In genomic region chr8:105943321-105943739, GRCm38 (mm10) we compare ENCODE assay signal across 11 mouse cellular contexts. TPM values are rescaled to one million over a fixed set of nuclear protein-coding genes. Genes with fewer than 3 reads are reported as not detected.
DNase-seq lines count a peak whose midpoint lies in the region; ATAC-seq and TF ChIP-seq lines count a peak whose summit lies in the region.
"Had no signal": no experiment of that assay in that cellular context is flagged by ENCODE, and none has a peak within 500 bp of the region (broad histone marks: within the 10 kb centered on the region; RNA-seq: fewer than 3 reads in every experiment).

Gene Lcat, minus strand, starts transcription at chr8:105943382.

- H3K9me3 ChIP-seq in hindbrain, embryonic 14.5 days (ENCODE audit: control insufficient read depth, low read length), result no peaks in the 10 kb centered on the region
- no peaks in the 10 kb centered on the region for H3K9me3 ChIP-seq in hindbrain, embryonic 11.5 days (ENCODE audit: control insufficient read depth, low read length)
- H3K9me3 ChIP-seq in liver, embryonic 12.5 days (replicated peaks), result no peaks in the 10 kb centered on the region
- H3K9me3 ChIP-seq: megakaryocyte, embryonic 14.5 days had no signal

- H3K4me2 ChIP-seq in hindbrain, embryonic 14.5 days (replicated peaks), result no peak within 1 kb of the TSS
- H3K4me2 ChIP-seq in hindbrain, embryonic 11.5 days (replicated peaks; ENCODE audit: low read depth, low read length), result no peak within 1 kb of the TSS
- H3K4me2 ChIP-seq in liver, embryonic 12.5 days, result peak within 1 kb of the TSS; percentile 33

- TF ChIP-seq CTCF in layer of hippocampus, adult 2 months (conservative IDR thresholded peaks at IDR 0.05), result no peak

- no peak within 1 kb of the TSS for H3K27ac ChIP-seq in hindbrain, embryonic 14.5 days
- H3K27ac ChIP-seq in hindbrain, embryonic 11.5 days (ENCODE audit: low read depth, low read length), result no peak within 1 kb of the TSS
- peak within 1 kb of the TSS; percentile 77 for H3K27ac ChIP-seq in layer of hippocampus, adult 2 months
- H3K27ac ChIP-seq in liver, embryonic 12.5 days, result peak within 1 kb of the TSS; percentile 42; the same call in 1 of the 2 replicates

- WGBS in hindbrain, embryonic 14.5 days, result 57% methylated on average over 7 of the region's 8 CpGs
- WGBS in hindbrain, embryonic 11.5 days, result 57% methylated on average over 7 of the region's 8 CpGs
- WGBS in liver, embryonic 12.5 days (ENCODE audit: insufficient replicate concordance), result 57% methylated on average over 7 of the region's 8 CpGs

- ATAC-seq in cerebellum, adult (ENCODE audit: insufficient number of reproducible peaks, low FRiP score, low TSS enrichment), result peak; percentile 50; the same call in 1 of the 2 replicates
- peak; percentile 47; the same call in 1 of the 2 replicates for ATAC-seq in hindbrain, embryonic 14.5 days (ENCODE audit: low FRiP score)
- ATAC-seq in hindbrain, embryonic 11.5 days (ENCODE audit: low FRiP score), result no peak
- ATAC-seq in liver, embryonic 12.5 days, result peak; percentile 64

- H3K4me3 ChIP-seq in hindbrain, embryonic 14.5 days (replicated peaks; ENCODE audit: low read length), result no peak within 1 kb of the TSS
- no peak within 1 kb of the TSS for H3K4me3 ChIP-seq in hindbrain, embryonic 11.5 days (ENCODE audit: low read depth, low read length)
- H3K4me3 ChIP-seq in layer of hippocampus, adult 2 months, result peak within 1 kb of the TSS; percentile 27; the same call in 1 of the 2 replicates
- peak within 1 kb of the TSS; percentile 30 for H3K4me3 ChIP-seq in liver, embryonic 12.5 days
- H3K4me3 ChIP-seq: megakaryocyte, embryonic 14.5 days had no signal

- H3K36me3 ChIP-seq in hindbrain, embryonic 14.5 days (replicated peaks; ENCODE audit: control insufficient read depth, insufficient read depth), result no peaks in the 10 kb centered on the region
- no peaks in the 10 kb centered on the region; the same call in 1 of the 2 replicates for H3K36me3 ChIP-seq in hindbrain, embryonic 11.5 days (ENCODE audit: control insufficient read depth, insufficient read depth, low read length)
- H3K36me3 ChIP-seq in liver, embryonic 12.5 days, result peaks cover 87% of the 10 kb centered on the region

- H3K27me3 ChIP-seq in hindbrain, embryonic 14.5 days (ENCODE audit: control insufficient read depth, insufficient read depth, low read length), result no peaks in the 10 kb centered on the region
- H3K27me3 ChIP-seq in hindbrain, embryonic 11.5 days (ENCODE audit: control insufficient read depth, insufficient read depth, low read length), result no peaks in the 10 kb centered on the region
- no peaks in the 10 kb centered on the region for H3K27me3 ChIP-seq in liver, embryonic 12.5 days (replicated peaks)
- H3K27me3 ChIP-seq: megakaryocyte, embryonic 14.5 days had no signal

- 0 out of 2 replicates have a peak, but pooled peaks cover 4% of the 10 kb centered on the region for H3K4me1 ChIP-seq in hindbrain, embryonic 14.5 days (replicated peaks; ENCODE audit: control insufficient read depth, insufficient read depth, low read length)
- H3K4me1 ChIP-seq in hindbrain, embryonic 11.5 days (replicated peaks; ENCODE audit: control insufficient read depth, insufficient read depth, low read length), result no peaks in the 10 kb centered on the region
- peaks cover 29% of the 10 kb centered on the region for H3K4me1 ChIP-seq in liver, embryonic 12.5 days

- no peak within 1 kb of the TSS for H3K9ac ChIP-seq in hindbrain, embryonic 14.5 days
- no peak within 1 kb of the TSS for H3K9ac ChIP-seq in hindbrain, embryonic 11.5 days (ENCODE audit: low read depth, low read length)
- H3K9ac ChIP-seq in liver, embryonic 12.5 days, result peak within 1 kb of the TSS; percentile 4; the same call in 1 of the 2 replicates

- no peak for DNase-seq in cerebellum, postnatal 14 days
- no peak for DNase-seq in hindbrain, embryonic 14.5 days (ENCODE audit: low spot score)
- DNase-seq in hindbrain, embryonic 11.5 days (ENCODE audit: low spot score), result no peak
- DNase-seq in layer of hippocampus, adult 2 months (ENCODE audit: low spot score in 2 of 2), result peak; percentile 48 to 65
- no peak for DNase-seq in thymus, postnatal 0 days (ENCODE audit: low spot score)
- no peak for DNase-seq in urinary bladder, postnatal 14 days (ENCODE audit: low spot score)
- DNase-seq: heart, postnatal 14 days; kidney, postnatal 4 days had no signal

RNA-seq across cellular contexts. Expression of gene Lcat, which starts in this region (rescaled TPM):
- polyA plus RNA-seq in hindbrain, embryonic 14.5 days (2014; fragmentation: Nextera tagmentation; extraction: Ambion mirVana), result 3.2 and 3.3 TPM in 2 replicates
- 0.54 and 0.73 TPM in 2 replicates for polyA plus RNA-seq in hindbrain, embryonic 11.5 days (2014; fragmentation: Nextera tagmentation; extraction: Ambion mirVana)
- total RNA-seq in layer of hippocampus, adult 2 months (2021), result 10 to 100 TPM; 37.6 to 40.6 TPM
- polyA plus RNA-seq in liver, embryonic 12.5 days (2016; fragmentation: Nextera tagmentation; extraction: Ambion mirVana), result 26.3 and 29.2 TPM in 2 replicates
- 0.40 and 0.62 TPM in 2 replicates for polyA plus RNA-seq in thymus, postnatal 0 days (2015; fragmentation: Nextera tagmentation; extraction: Ambion mirVana)

Comparison
In these comparisons a context has a peak if more than half of its experiments do, and no peak if none do; other contexts are left out.
1. DNase-seq: peak in layer of hippocampus, adult 2 months (2 of 2); none in cerebellum, postnatal 14 days (0 of 2), hindbrain, embryonic 14.5 days (single experiment), hindbrain, embryonic 11.5 days (single experiment), thymus, postnatal 0 days (single experiment) and urinary bladder, postnatal 14 days (single experiment).
2. H3K27ac ChIP-seq: peak in layer of hippocampus, adult 2 months (single experiment) and liver, embryonic 12.5 days (single experiment); none in hindbrain, embryonic 14.5 days (single experiment) and hindbrain, embryonic 11.5 days (single experiment).
3. H3K4me3 ChIP-seq: peak in layer of hippocampus, adult 2 months (single experiment) and liver, embryonic 12.5 days (single experiment); none in hindbrain, embryonic 14.5 days (single experiment) and hindbrain, embryonic 11.5 days (single experiment).